Mouse (Mus musculus): ENCODE results near the gene Card11. TPM values are rescaled to one million over a fixed set of nuclear protein-coding genes. Genes with fewer than 3 reads are reported as not detected.

The Card11 gene
- total and polyA plus RNA-seq, 3 experiments, result 0.23 to 0.82 (median 0.80) TPM

GRCm38 (mm10) chr5:140826118-140826517 lies 174.3 kb downstream of the Card11 start:
- Histone ChIP-seq H3K79me2 (replicated peaks; ENCODE audit: control insufficient read depth, insufficient read depth, low read length) (peaks cover 17% of the 10 kb centered on the region), H3K27ac (no peak overlapping the region; the same call in 1 of the 2 replicates), H3K36me3 (ENCODE audit: control insufficient read depth, insufficient read depth, low read length) (peaks cover 43% of the 10 kb centered on the region), H3K4me3 (no peak overlapping the region), H3K9ac (ENCODE audit: low read depth, low read length) (no peak overlapping the region), H3K27me3 (ENCODE audit: control insufficient read depth, insufficient read depth, low read length) (no peaks in the 10 kb centered on the region), H3K4me1 (ENCODE audit: control insufficient read depth, insufficient read depth, low read length) (peaks cover 30% of the 10 kb centered on the region)
- WGBS, result 97% methylated on average over 1 of the region's 1 CpGs
- TF ChIP-seq CTCF (IDR thresholded peaks at IDR 0.05) (no peak), POLR2A (IDR thresholded peaks at IDR 0.05; ENCODE audit: insufficient read depth, low read depth, low read length) (no peak)
- intact Hi-C loops (cut with DNase I), result loop anchor here (5.0 to 10.0 kb wide), 3 partner anchors 34 to 181 kb away; partner anchors contain the start of gene Ttyh3
- DNase-seq, result no peak

- peaks cover 31% of the 10 kb centered on the region for H3K4me1 ChIP-seq (ENCODE audit: control insufficient read depth, insufficient read depth, low read length)
- peaks cover 43% of the 10 kb centered on the region for H3K36me3 ChIP-seq (ENCODE audit: control insufficient read depth, insufficient read depth, low read length)
- peaks cover 16% of the 10 kb centered on the region for H3K79me2 ChIP-seq (replicated peaks; ENCODE audit: control insufficient read depth, insufficient read depth, low read length)
- DNase-seq, result no peak
- no peak overlapping the region for H3K27ac ChIP-seq
- intact Hi-C loops (cut with DNase I), result loop anchor here (10.0 kb wide), 1 partner anchor 179 kb away; the partner anchor contains the start of gene Ttyh3
- TF ChIP-seq CTCF (IDR thresholded peaks at IDR 0.05) (no peak), EP300 (IDR thresholded peaks at IDR 0.05; ENCODE audit: insufficient read depth, low read depth, low read length) (no peak), POLR2A (IDR thresholded peaks at IDR 0.05; ENCODE audit: insufficient read depth, low read depth, low read length) (no peak)
- no peak overlapping the region for H3K4me3 ChIP-seq
- H3K9ac ChIP-seq (ENCODE audit: low read depth, low read length), result no peak overlapping the region
- no peaks in the 10 kb centered on the region for H3K27me3 ChIP-seq (ENCODE audit: control insufficient read depth, insufficient read depth, low read length)
- 22% methylated on average over 7 of the region's 7 CpGs for WGBS
These were observed 176.3 kb downstream of the Card11 start for GRCm38 (mm10) chr5:140824126-140824525.

- WGBS, result 85% methylated on average over 2 of the region's 2 CpGs
- DNase-seq, result no peak
- Histone ChIP-seq H3K4me3 (no peak overlapping the region), H3K79me2 (replicated peaks; ENCODE audit: control insufficient read depth, insufficient read depth, low read length) (peaks cover 19% of the 10 kb centered on the region), H3K9ac (ENCODE audit: low read depth, low read length) (no peak overlapping the region), H3K36me3 (ENCODE audit: control insufficient read depth, insufficient read depth, low read length) (peaks cover 37% of the 10 kb centered on the region), H3K27ac (no peak overlapping the region), H3K4me1 (ENCODE audit: control insufficient read depth, insufficient read depth, low read length) (peaks cover 32% of the 10 kb centered on the region), H3K27me3 (ENCODE audit: control insufficient read depth, insufficient read depth, low read length) (no peaks in the 10 kb centered on the region)
- TF ChIP-seq POLR2A (IDR thresholded peaks at IDR 0.05; ENCODE audit: insufficient read depth, low read depth, low read length) (no peak), EP300 (IDR thresholded peaks at IDR 0.05; ENCODE audit: insufficient read depth, low read depth, low read length) (no peak), CTCF (IDR thresholded peaks at IDR 0.05) (no peak)
- intact Hi-C loops (cut with DNase I), result loop anchor here (10.0 kb wide), 1 partner anchor 179 kb away; the partner anchor contains the start of gene Ttyh3
These were observed 177.0 kb downstream of the Card11 start for GRCm38 (mm10) chr5:140823386-140823785.

Small RNA genes within 50 kb of the gene (microRNA-seq; reads per million reads assigned to microRNA genes)
- gene Gm44385, result 0 reads per million in 2 experiments

Other genes starting within 250 kb of the Card11 start
- 100 to 1,000 TPM; 118 to 136 TPM for gene Gna12, start 170.2 kb downstream of the Card11 start, total RNA-seq (2021)
- gene Gna12, start 170.2 kb downstream of the Card11 start, polyA plus RNA-seq (2012; rRNA removed), result 117 and 136 TPM in 2 replicates
- gene Sdk1, start 240.9 kb upstream of the Card11 start, total RNA-seq (2021), result 1 to 10 TPM in 1 of 2 experiments, under 1 TPM in 1; 0.94 to 1.0 TPM
- 0.33 and 0.94 TPM in 2 replicates for gene Sdk1, start 240.9 kb upstream of the Card11 start, polyA plus RNA-seq (2012; rRNA removed)

Data from heart, adult 2 months (tissue).